Mouse (Mus musculus) left cerebral cortex, adult 8-10 months (tissue): ENCODE measurements around the gene Prr22. TPM values are rescaled to one million over a fixed set of nuclear protein-coding genes. Genes with fewer than 3 reads are reported as not detected.
A peak's percentile ranks its signal among the peaks of the same experiment; 100 is the strongest.

ENCODE experiments used
- DNase-seq, 2 experiments: peaks; one replicate each; pipeline ENCODE4 v3.0.0; 2022; ENCODE audit warnings: low spot score in 2 of 2
- total RNA-seq, 4 experiments: library from RNA; stranded (reverse); gene quantifications; 2 replicates each; pipeline ENCODE4 v1.2.4; 2022

The Prr22 gene
- total RNA-seq, 4 experiments from 2014 or later: 0.78 to 1.2 (median 0.99) TPM

- DNase-seq: no peak
These were observed 34.9 kb downstream of the Prr22 start for GRCm38 (mm10) chr17:56804952-56805351.

DNA sequence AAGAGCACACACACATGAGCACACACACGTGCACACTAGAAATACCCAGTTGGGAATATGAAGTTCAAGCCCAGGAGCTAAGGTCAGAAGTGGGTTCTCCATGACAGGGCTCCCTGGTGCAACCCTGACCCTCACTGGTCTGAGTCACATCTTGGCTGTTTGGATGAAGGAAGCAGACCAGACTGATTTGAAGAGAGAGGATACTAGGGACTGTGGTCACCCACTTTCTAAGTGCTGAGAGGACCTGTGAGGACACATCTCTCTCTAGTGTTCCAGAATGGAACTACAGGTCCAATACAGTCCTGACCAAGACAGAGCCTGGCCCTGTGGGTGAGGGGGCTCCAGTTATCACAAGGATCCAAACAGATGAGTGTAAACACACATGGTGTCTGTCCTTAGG, 35.7 kb downstream of the Prr22 start:
- DNase-seq: no peak

GRCm38 (mm10) chr17:56808518-56808917, 38.5 kb downstream of the Prr22 start:
- DNase-seq: peak; percentile 55 to 70

GRCm38 (mm10) chr17:56810245-56810644, 40.2 kb downstream of the Prr22 start:
- DNase-seq: peak; percentile 42 to 79

- peak; percentile 43 to 79 for DNase-seq
These were observed 44.4 kb downstream of the Prr22 start for GRCm38 (mm10) chr17:56814316-56815056.

DNA sequence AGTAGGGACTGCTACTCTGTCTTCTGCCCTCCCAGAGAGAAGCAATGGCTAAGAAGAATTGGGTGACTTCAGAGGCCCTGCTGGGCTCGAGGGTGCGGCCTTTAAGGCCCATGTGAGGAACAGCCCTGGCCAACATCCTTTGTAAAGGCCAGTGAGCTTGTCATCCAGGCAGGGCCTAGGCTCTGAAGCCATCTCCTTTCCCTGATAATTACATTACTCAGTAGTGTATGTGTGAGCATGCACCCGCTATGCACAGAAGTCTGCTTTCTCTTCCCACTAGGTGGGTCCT, 45.0 kb downstream of the Prr22 start:
- no peak for DNase-seq

DNA sequence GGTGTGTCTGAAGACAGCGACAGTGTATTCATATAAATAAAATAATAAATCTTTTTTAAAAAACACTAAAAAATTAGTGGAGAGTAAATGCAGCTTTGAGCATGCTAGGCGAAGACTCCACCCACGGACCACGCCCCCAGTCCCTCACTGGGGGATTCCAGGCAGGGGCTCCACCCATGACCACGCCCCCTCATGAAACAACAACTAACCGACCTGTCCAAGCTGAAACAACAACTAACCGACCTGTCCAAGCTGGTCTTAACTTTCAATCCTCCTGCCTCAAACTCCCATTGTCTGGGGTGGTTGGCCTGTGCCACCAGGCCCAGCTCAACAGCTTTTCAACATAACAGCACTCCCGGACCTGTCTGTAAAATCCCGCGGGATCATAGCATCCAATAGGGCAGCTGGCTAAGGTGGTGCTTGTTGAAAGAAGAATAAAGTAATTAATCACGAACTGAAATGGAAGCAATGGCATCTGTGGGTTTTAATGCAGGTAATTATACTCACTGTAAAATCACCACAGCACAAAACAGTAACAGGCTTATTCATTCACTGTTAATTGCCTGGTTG, 48.1 kb downstream of the Prr22 start:
- DNase-seq: no peak

DNA sequence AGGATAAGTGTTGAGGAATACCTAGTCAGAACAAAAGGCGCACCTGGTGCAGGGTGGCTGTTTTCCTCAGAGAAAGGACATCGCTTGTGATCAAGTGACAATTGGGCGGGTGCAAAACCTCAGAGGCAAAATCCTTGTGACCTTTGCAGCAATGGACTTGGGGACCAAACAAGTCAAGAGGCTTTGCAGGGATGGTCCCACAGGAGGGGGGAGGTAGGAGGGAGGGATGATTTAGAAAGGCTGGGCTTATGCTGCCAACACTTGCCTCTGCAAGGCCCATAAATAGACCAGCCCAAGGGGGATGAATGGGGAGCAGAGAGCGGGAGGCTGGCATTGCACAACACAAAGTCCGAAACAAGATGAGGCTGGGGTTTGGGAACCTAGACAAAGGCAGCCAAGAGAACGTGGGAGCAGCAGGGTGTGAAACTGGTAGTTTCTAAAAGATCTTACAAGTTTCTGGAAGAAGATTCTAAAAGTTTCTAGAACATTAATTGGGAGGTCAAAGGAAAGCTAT, 49.0 kb downstream of the Prr22 start:
- no peak for DNase-seq

GRCm38 (mm10) chr17:56819694-56820111, 49.7 kb downstream of the Prr22 start:
- peak in 1 of 2 experiments; percentile 47 for DNase-seq

Other genes with a start within 250 kb of the Prr22 start
- gene Gm20219, start 215.9 kb upstream of the Prr22 start, total RNA-seq: 1 to 10 TPM; 1.1 to 1.8 (median 1.4) TPM
- gene Safb2, start 185.7 kb upstream of the Prr22 start, total RNA-seq: 100 to 1,000 TPM; 102 to 133 (median 112) TPM
- gene Safb, start 185.4 kb upstream of the Prr22 start, total RNA-seq: 100 to 1,000 TPM; 131 to 154 (median 146) TPM
- 100 to 1,000 TPM; 147 to 180 (median 158) TPM for gene 2410015M20Rik, start 160.5 kb upstream of the Prr22 start, total RNA-seq
- 100 to 1,000 TPM; 351 to 461 (median 392) TPM for gene Rpl36, start 156.8 kb upstream of the Prr22 start, total RNA-seq
- gene Lonp1, start 143.4 kb upstream of the Prr22 start, total RNA-seq: 10 to 100 TPM; 52.3 to 61.3 (median 59.0) TPM
- 1 to 10 TPM in 2 of 4 experiments, under 1 TPM in 2; 0.79 to 1.7 (median 1.0) TPM for gene Catsperd, start 142.1 kb upstream of the Prr22 start, total RNA-seq
- 10 to 100 TPM; 85.9 to 91.2 (median 88.2) TPM for gene Ranbp3, start 97.0 kb upstream of the Prr22 start, total RNA-seq
- gene Ndufa11, start 52.5 kb upstream of the Prr22 start, total RNA-seq: 100 to 1,000 TPM; 185 to 224 (median 208) TPM
- 10 to 100 TPM; 10.4 to 15.7 (median 13.8) TPM for gene Vmac, start 52.2 kb upstream of the Prr22 start, total RNA-seq
- 1 to 10 TPM; 4.0 to 4.5 (median 4.2) TPM for gene Nrtn, start 12.7 kb upstream of the Prr22 start, total RNA-seq
- gene Dus3l, start 5.5 kb upstream of the Prr22 start, total RNA-seq: 10 to 100 TPM; 60.1 to 66.1 (median 60.8) TPM
- gene Rfx2, start 60.8 kb downstream of the Prr22 start, total RNA-seq: 1 to 10 TPM; 2.1 to 4.1 (median 3.1) TPM
- not detected for gene Acsbg2, start 104.2 kb downstream of the Prr22 start, total RNA-seq
- gene 1700061G19Rik, start 105.2 kb downstream of the Prr22 start, total RNA-seq: under 1 TPM; 0.13 to 0.22 (median 0.17) TPM
- 10 to 100 TPM; 67.0 to 82.3 (median 70.8) TPM for gene Mllt1, start 165.2 kb downstream of the Prr22 start, total RNA-seq
- gene Acer1, start 211.9 kb downstream of the Prr22 start, total RNA-seq: not detected
- gene Clpp, start 220.1 kb downstream of the Prr22 start, total RNA-seq: 10 to 100 TPM; 60.6 to 69.6 (median 65.4) TPM
- gene Alkbh7, start 227.1 kb downstream of the Prr22 start, total RNA-seq: 10 to 100 TPM; 24.4 to 27.2 (median 26.1) TPM
- gene Pspn, start 229.8 kb downstream of the Prr22 start, total RNA-seq: not detected
- gene Gtf2f1, start 241.0 kb downstream of the Prr22 start, total RNA-seq: 10 to 100 TPM; 65.0 to 65.5 (median 65.2) TPM
- under 1 TPM in 3 of 4 experiments, not detected in 1; 0.48 to 0.65 (median 0.53) TPM for gene Gm17949, start 241.2 kb downstream of the Prr22 start, total RNA-seq